Mouse (Mus musculus): Measurements from ENCODE around the gene Prkaa1. TPM values are rescaled to one million over a fixed set of nuclear protein-coding genes. Genes with fewer than 3 reads are reported as not detected.

Gene Prkaa1
- polyA plus RNA-seq, 1 experiment from 2014 or later = 23.7 TPM

- H3K36me3 ChIP-seq = peaks cover 39% of the 10 kb centered on the region
- peak within 1 kb of the TSS; percentile 86 for H3K4me3 ChIP-seq
- H3K27ac ChIP-seq (ENCODE audit: poor library complexity, severe bottlenecking) = peak within 1 kb of the TSS; percentile 93
- under 1% methylated on average over 55 of the region's 55 CpGs for WGBS
- H3K9ac ChIP-seq = peak within 1 kb of the TSS; percentile 93
- no peaks in the 10 kb centered on the region for H3K27me3 ChIP-seq (replicated peaks)
- H3K9me3 ChIP-seq (replicated peaks) = no peaks in the 10 kb centered on the region
- peak within 1 kb of the TSS; percentile 87 for H3K4me2 ChIP-seq
- H3K4me1 ChIP-seq (replicated peaks) = peaks cover 24% of the 10 kb centered on the region
- ATAC-seq (ENCODE audit: insufficient number of reproducible peaks, low FRiP score) = peak; percentile 97
These were observed 27.2 kb upstream of the Prkaa1 start, which contains the start of gene Rpl37 for GRCm38 (mm10) chr15:5116270-5117030. Gene Rpl37, plus strand, starts transcription at chr15:5116645.

GRCm38 (mm10) chr15:5117031-5117601 is 26.5 kb upstream of the Prkaa1 start:
- peak overlapping the region; percentile 83 for H3K27ac ChIP-seq (ENCODE audit: poor library complexity, severe bottlenecking)
- H3K4me1 ChIP-seq (replicated peaks) = peaks cover 24% of the 10 kb centered on the region
- peak overlapping the region; percentile 86 for H3K4me3 ChIP-seq
- H3K36me3 ChIP-seq = peaks cover 46% of the 10 kb centered on the region
- H3K9me3 ChIP-seq (replicated peaks) = no peaks in the 10 kb centered on the region
- H3K27me3 ChIP-seq (replicated peaks) = no peaks in the 10 kb centered on the region
- H3K4me2 ChIP-seq = peak overlapping the region; percentile 87
- ATAC-seq (ENCODE audit: insufficient number of reproducible peaks, low FRiP score) = peak; percentile 10; the same call in 1 of the 2 replicates
- H3K9ac ChIP-seq = peak overlapping the region; percentile 93
- 3% methylated on average over 22 of the region's 22 CpGs for WGBS

GRCm38 (mm10) chr15:5118626-5119025 is 25.0 kb upstream of the Prkaa1 start:
- no peak overlapping the region for H3K4me3 ChIP-seq
- peaks cover 24% of the 10 kb centered on the region for H3K4me1 ChIP-seq (replicated peaks)
- peaks cover 55% of the 10 kb centered on the region for H3K36me3 ChIP-seq
- no peak for ATAC-seq (ENCODE audit: insufficient number of reproducible peaks, low FRiP score)
- H3K27me3 ChIP-seq (replicated peaks) = no peaks in the 10 kb centered on the region
- H3K27ac ChIP-seq (ENCODE audit: poor library complexity, severe bottlenecking) = no peak overlapping the region
- no peak overlapping the region for H3K4me2 ChIP-seq
- H3K9me3 ChIP-seq (replicated peaks) = no peaks in the 10 kb centered on the region
- WGBS = 86% methylated on average over 9 of the region's 9 CpGs
- H3K9ac ChIP-seq = no peak overlapping the region

- Histone ChIP-seq H3K4me1 (replicated peaks) (peaks cover 24% of the 10 kb centered on the region), H3K27ac (ENCODE audit: poor library complexity, severe bottlenecking) (no peak overlapping the region), H3K36me3 (peaks cover 56% of the 10 kb centered on the region), H3K27me3 (replicated peaks) (no peaks in the 10 kb centered on the region), H3K4me3 (no peak overlapping the region), H3K9me3 (replicated peaks) (no peaks in the 10 kb centered on the region), H3K4me2 (no peak overlapping the region), H3K9ac (no peak overlapping the region)
- ATAC-seq (ENCODE audit: insufficient number of reproducible peaks, low FRiP score) = no peak
- WGBS = 87% methylated on average over 2 of the region's 2 CpGs
These were observed 24.5 kb upstream of the Prkaa1 start for GRCm38 (mm10) chr15:5119192-5119591.

GRCm38 (mm10) chr15:5119707-5120106 is 24.0 kb upstream of the Prkaa1 start:
- H3K4me2 ChIP-seq = no peak overlapping the region
- peaks cover 23% of the 10 kb centered on the region for H3K4me1 ChIP-seq (replicated peaks)
- H3K27ac ChIP-seq (ENCODE audit: poor library complexity, severe bottlenecking) = no peak overlapping the region
- H3K9ac ChIP-seq = no peak overlapping the region
- 92% methylated on average over 2 of the region's 2 CpGs for WGBS
- H3K4me3 ChIP-seq = no peak overlapping the region
- H3K9me3 ChIP-seq (replicated peaks) = no peaks in the 10 kb centered on the region
- peaks cover 61% of the 10 kb centered on the region for H3K36me3 ChIP-seq
- no peaks in the 10 kb centered on the region for H3K27me3 ChIP-seq (replicated peaks)
- ATAC-seq (ENCODE audit: insufficient number of reproducible peaks, low FRiP score) = no peak

GRCm38 (mm10) chr15:5121535-5122313 is 21.9 kb upstream of the Prkaa1 start:
- no peak for ATAC-seq (ENCODE audit: insufficient number of reproducible peaks, low FRiP score)
- Histone ChIP-seq H3K27me3 (replicated peaks) (no peaks in the 10 kb centered on the region), H3K9ac (no peak overlapping the region), H3K36me3 (peaks cover 67% of the 10 kb centered on the region), H3K4me3 (no peak overlapping the region), H3K9me3 (replicated peaks) (no peaks in the 10 kb centered on the region), H3K27ac (ENCODE audit: poor library complexity, severe bottlenecking) (no peak overlapping the region), H3K4me2 (no peak overlapping the region), H3K4me1 (replicated peaks) (peaks cover 16% of the 10 kb centered on the region)
- WGBS = 84% methylated on average over 12 of the region's 12 CpGs

GRCm38 (mm10) chr15:5126456-5126855 is 17.2 kb upstream of the Prkaa1 start:
- Histone ChIP-seq H3K4me3 (no peak overlapping the region), H3K9ac (no peak overlapping the region), H3K4me2 (no peak overlapping the region), H3K27ac (ENCODE audit: poor library complexity, severe bottlenecking) (no peak overlapping the region), H3K9me3 (replicated peaks) (no peaks in the 10 kb centered on the region), H3K36me3 (peaks cover 28% of the 10 kb centered on the region), H3K27me3 (replicated peaks) (no peaks in the 10 kb centered on the region), H3K4me1 (replicated peaks) (0 out of 2 replicates have a peak, but pooled peaks cover 2% of the 10 kb centered on the region)
- no peak for ATAC-seq (ENCODE audit: insufficient number of reproducible peaks, low FRiP score)
- 71% methylated on average over 4 of the region's 4 CpGs for WGBS

- H3K9me3 ChIP-seq (replicated peaks) = no peaks in the 10 kb centered on the region
- ATAC-seq (ENCODE audit: insufficient number of reproducible peaks, low FRiP score) = no peak
- no peaks in the 10 kb centered on the region for H3K27me3 ChIP-seq (replicated peaks)
- no peak overlapping the region for H3K4me2 ChIP-seq
- 0 out of 2 replicates have a peak, but pooled peaks cover 2% of the 10 kb centered on the region for H3K4me1 ChIP-seq (replicated peaks)
- WGBS = 81% methylated on average over 2 of the region's 2 CpGs
- no peak overlapping the region for H3K4me3 ChIP-seq
- no peak overlapping the region for H3K9ac ChIP-seq
- peaks cover 18% of the 10 kb centered on the region for H3K36me3 ChIP-seq
- H3K27ac ChIP-seq (ENCODE audit: poor library complexity, severe bottlenecking) = no peak overlapping the region
These were observed 16.2 kb upstream of the Prkaa1 start for GRCm38 (mm10) chr15:5127487-5127886.

- ATAC-seq (ENCODE audit: insufficient number of reproducible peaks, low FRiP score) = no peak
- Histone ChIP-seq H3K27me3 (replicated peaks) (no peaks in the 10 kb centered on the region), H3K4me2 (no peak overlapping the region), H3K4me1 (replicated peaks) (0 out of 2 replicates have a peak, but pooled peaks cover 2% of the 10 kb centered on the region), H3K9ac (no peak overlapping the region), H3K9me3 (replicated peaks) (no peaks in the 10 kb centered on the region), H3K27ac (ENCODE audit: poor library complexity, severe bottlenecking) (no peak overlapping the region), H3K36me3 (peaks cover 12% of the 10 kb centered on the region), H3K4me3 (no peak overlapping the region)
- WGBS = 48% methylated on average over 5 of the region's 5 CpGs
These were observed 15.3 kb upstream of the Prkaa1 start for GRCm38 (mm10) chr15:5128176-5128940.

- H3K36me3 ChIP-seq = peaks cover 10% of the 10 kb centered on the region
- 87% methylated on average over 12 of the region's 12 CpGs for WGBS
- no peak for ATAC-seq (ENCODE audit: insufficient number of reproducible peaks, low FRiP score)
These were observed 14.4 kb upstream of the Prkaa1 start for GRCm38 (mm10) chr15:5129111-5129805.

More at GRCm38 (mm10) chr15:5129111-5129805, 14.4 kb upstream of the Prkaa1 start:
- Histone ChIP-seq H3K27ac (ENCODE audit: poor library complexity, severe bottlenecking) (no peak overlapping the region), H3K4me2 (no peak overlapping the region), H3K9me3 (replicated peaks) (no peaks in the 10 kb centered on the region), H3K9ac (no peak overlapping the region), H3K27me3 (replicated peaks) (no peaks in the 10 kb centered on the region), H3K4me3 (no peak overlapping the region), H3K4me1 (replicated peaks) (0 out of 2 replicates have a peak, but pooled peaks cover 2% of the 10 kb centered on the region)

All from heart, embryonic 12.5 days (tissue).